Mouse (Mus musculus) spleen, adult 12 weeks (tissue): Measurements from ENCODE around the gene Atox1.

Experiments
- DNase-seq: peaks from one replicate; pipeline ENCODE4 v3.0.0; 2022; ENCODE audit warnings: low spot score

The Atox1 gene

DNA sequence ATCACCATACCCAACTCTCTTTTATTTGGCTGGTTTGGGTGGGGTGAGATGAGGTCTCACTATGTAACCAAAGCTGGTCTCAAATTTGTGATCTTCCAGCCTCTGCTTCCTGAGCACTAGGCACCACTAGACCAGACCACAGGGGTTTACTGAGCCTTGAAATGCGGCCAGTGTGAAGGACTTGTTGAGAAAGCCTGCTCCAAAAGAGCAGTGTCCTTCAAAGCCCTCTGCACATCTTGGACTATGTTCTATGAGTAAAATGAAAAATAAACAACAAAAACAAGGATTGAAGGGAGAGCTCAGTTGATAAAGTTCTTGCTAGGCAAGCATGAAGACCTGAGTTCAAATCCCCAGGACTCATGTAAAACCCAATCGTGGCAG lies 47.6 kb downstream of the Atox1 start:
- DNase-seq = no peak

- no peak for DNase-seq
Observed at GRCm38 (mm10) chr11:55412680-55413415, 48.2 kb downstream of the Atox1 start.

DNA sequence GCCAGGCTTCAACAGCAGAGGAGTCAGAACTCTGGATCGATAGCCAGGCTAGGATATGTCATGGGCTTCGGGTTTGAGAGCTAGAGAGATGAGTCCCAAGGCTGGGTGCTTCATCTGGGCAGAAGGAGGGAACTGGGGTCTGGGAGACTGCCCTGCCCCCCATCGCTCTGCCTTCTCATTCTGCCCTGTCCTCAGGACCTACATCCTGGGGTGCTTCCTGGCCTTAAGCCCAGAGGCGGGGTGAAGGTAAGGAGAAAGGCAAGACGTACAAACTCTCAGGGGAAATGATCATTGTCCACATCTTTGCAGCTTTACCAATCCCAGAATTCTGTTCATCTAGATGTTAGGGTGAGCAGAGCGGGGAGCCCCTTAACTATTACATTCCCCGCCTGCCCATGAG lies 49.0 kb downstream of the Atox1 start:
- no peak for DNase-seq

- DNase-seq = no peak
Observed at GRCm38 (mm10) chr11:55410502-55410901, 50.5 kb downstream of the Atox1 start.

GRCm38 (mm10) chr11:55410005-55410404 lies 51.0 kb downstream of the Atox1 start:
- DNase-seq = no peak

GRCm38 (mm10) chr11:55407133-55407532 lies 53.9 kb downstream of the Atox1 start:
- DNase-seq = no peak

DNA sequence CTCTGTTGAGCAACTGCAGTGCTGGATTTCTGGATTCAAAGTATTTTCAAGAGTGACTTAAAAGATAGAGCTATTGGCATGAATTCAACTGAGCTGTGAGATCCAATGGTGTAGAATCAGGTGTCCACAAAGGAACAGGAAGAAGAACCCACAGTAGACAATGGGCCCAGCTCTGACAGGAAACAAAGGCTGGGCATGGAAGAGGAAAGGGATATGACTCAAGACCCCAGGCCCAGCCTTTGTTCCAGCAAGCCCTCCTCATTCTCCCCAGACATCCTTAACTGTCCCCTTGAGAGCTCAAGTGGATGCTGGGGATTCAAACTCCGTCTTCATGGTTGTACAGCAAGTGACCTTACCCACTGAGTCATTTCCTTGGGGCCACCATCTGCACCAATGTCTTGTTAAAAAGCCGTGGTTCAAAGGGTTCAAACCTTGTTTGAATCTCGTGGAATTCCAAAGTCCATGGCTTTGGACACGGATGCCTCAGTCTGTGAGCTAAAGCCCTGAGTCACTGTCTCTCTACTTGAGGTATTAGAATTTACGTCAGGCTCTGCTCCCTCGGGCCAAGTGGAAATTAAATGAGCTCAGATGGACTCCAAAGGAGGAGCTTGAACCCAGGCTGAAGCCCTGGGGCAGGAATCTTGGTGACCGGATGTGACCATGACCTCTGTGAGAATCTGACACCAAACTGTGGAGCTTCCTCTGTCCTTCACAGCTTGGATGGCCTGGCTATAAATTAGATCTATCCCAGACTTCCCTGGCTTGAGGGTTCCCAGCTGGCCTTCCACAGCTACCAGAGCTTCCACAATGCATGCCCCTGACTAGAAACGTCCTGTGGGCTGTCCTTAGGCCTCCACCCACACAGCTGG lies 55.2 kb downstream of the Atox1 start:
- no peak for DNase-seq

DNA sequence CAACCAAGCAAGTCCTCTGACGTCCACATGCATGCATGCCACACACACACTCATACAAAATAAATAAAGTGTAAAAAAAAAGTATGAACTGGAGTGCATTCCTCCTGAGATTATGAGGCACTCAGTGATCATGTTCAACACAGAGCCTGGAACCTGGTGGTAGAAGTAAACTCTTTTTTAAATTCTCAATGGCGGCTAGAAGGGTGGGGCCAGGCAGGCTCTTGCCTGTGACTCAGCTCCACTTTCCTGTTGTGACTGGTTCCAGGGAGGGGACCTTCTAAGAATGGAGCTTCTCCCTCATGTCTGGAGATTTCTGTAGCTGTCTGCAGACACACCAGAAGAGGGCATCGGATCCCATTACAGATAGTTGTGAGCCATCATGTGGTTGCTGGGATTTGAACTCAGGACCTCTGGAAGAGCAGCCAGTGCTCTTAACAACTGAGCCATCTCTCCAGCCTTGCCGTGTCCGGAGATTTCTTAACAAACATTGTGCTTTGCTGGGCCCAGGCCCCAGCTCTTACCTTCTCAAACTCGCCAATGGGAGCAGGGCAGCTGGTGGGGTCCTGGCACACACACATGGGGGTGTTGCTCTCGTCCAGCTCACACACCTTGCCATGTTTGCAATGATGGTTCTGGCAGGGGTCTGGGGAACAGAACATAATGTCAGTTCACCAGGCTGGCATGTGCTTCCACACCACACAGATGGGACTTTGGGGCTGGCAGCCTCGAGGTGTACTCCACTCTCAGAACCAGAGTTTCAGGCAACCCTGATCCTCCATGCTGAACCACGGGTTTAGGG lies 56.2 kb downstream of the Atox1 start:
- no peak for DNase-seq

GRCm38 (mm10) chr11:55400863-55401262 lies 60.2 kb downstream of the Atox1 start:
- DNase-seq = no peak

GRCm38 (mm10) chr11:55398371-55398770 lies 62.7 kb downstream of the Atox1 start:
- DNase-seq = no peak

DNA sequence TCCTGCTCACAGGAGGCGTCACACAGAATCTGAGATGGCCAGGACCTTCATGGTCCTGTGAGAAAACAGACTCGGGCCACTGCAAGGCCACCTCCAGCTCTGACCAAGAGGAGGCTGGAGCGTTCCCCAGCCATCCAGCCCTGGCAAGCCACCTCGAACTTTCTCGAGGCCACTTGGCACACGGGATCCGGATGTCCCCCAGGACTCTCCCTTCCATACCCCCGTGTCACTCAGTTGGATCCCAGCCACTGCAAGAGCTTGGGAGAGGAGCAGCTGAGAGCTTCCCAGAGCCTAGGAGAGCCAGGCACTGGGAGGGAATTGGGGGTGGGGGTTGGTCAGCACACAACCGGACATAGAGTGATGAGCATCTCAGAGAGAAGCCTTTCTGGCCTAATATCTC lies 63.6 kb downstream of the Atox1 start:
- DNase-seq = no peak

- DNase-seq = no peak
Observed at GRCm38 (mm10) chr11:55397036-55397435, 64.0 kb downstream of the Atox1 start.
